Mouse (Mus musculus): ENCODE data around the gene Psmb7.

Psmb7 gene

DNA sequence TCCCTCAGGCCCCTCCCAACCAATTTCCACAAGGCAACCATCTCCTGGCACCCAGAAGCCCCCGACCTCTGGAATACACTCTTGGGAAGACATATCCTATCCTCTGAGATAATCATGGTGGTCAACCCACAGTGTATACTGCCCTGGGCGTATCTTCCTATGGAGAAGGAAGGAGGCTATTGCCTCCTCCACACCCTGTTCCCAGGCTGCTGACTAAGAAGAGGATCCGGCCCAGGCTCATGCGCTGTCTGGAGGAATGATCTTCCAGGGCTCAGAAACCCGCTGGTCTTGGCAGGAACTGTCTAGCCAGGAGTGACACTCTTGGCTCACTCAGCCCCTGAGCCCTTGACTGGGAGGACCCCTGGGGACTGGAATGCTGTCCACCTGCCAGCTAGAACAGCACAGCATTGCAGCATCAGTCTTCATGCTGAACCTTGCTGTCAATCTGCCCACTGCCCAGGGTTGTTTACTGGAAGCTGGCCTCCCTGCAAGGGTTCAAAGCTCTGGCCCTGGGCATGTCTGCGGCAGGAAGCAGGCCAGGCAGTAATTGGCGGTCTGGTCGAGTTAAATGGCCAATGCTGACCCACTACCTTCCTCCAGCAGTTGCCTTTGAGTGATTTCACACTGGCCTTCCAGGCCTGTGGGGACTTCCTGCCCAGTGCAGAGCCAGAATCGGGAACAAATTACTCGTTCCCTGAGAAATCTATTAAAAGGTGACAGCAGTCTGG, 8.8 kb upstream of the Psmb7 start:
- POLR2A ChIA-PET: interaction anchor here in 2 of 4 experiments (0.5 to 1.4 kb wide), 8 partner anchors 16 to 1256 kb away, joined by 3 to 5 read pairs (median 3); no protein-coding TSS in a partner anchor
- CTCF ChIA-PET: interaction anchor here in 1 of 4 experiments (0.6 to 1.8 kb wide), 3 partner anchors 15 to 277 kb away, joined by 4 to 6 read pairs (median 4); no protein-coding TSS in a partner anchor

DNA sequence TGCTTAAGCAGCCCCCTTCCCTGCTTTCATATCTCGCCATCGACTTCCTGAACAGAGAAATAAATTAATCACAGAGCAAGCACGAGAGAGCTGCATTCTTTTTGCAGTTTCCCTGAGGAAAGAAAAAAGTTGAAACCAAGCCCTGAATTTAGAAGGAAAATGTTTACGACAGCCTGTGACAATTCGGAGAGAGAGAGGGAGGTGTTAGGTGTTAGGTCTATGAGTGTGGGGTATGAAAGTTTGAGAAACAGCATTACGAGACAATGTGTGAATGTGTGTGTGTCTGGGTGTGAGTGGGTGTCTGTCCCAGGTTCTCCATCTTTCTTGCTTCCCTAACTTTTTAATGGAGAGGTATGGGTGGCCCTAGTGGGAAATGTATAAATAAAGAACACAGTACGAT, 8.2 kb upstream of the Psmb7 start:
- POLR2A ChIA-PET: interaction anchor here in 2 of 4 experiments (0.5 to 1.6 kb wide), 6 partner anchors 14 to 1255 kb away, joined by 3 to 5 read pairs (median 3); no protein-coding TSS in a partner anchor
- CTCF ChIA-PET: interaction anchor here in 1 of 4 experiments (0.6 to 1.8 kb wide), 3 partner anchors 37 to 277 kb away, joined by 3 to 6 read pairs (median 4); no protein-coding TSS in a partner anchor

DNA sequence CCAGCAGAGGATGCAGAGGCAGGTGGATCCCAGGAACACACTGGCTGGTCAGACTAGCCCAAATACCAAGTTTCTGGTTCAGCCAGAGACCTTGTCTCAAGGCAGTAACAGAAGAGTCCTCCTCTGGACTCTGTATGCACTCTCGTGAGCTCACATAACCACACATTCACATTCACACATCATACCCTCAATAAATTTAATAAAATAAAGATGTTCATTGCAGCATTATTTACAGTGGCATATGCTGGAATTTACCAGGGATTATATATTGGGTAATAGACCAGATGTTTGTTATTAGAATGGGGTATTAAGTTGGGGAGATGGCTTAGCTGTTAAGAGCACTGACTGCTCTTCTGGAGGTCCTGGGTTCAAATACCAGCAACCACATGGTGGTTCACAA, 6.5 kb upstream of the Psmb7 start:
- POLR2A ChIA-PET: interaction anchor here in 2 of 4 experiments (0.6 to 1.1 kb wide), 3 partner anchors 8 to 209 kb away, joined by 3 read pairs; no protein-coding TSS in a partner anchor

DNA sequence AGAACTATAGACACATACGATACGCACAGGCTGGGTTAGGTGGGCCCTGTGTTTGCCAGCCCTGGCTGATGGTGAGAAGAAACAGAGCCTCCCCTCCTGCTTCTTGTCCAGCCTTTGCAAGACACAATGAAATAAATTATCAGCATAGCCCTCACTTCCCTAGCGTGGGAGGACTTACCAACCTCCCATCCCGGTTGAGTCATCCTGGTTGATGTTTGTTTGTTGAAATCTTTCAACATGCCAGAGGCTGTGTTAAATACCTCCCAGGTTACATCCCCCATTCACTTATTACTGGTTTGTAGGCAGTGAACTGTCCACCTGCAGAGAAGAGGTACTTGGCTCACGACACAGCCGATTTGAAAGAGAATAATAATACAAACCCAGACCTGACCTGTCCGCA, 3.8 kb upstream of the Psmb7 start:
- ChIA-PET POLR2A (interaction anchor here in 3 of 4 experiments (0.7 to 2.3 kb wide), 6 partner anchors 10 to 41 kb away, joined by 3 to 5 read pairs (median 4); no protein-coding TSS in a partner anchor), CTCF (interaction anchor here in 3 of 4 experiments (0.7 to 1.8 kb wide), 8 partner anchors 10 to 91 kb away, joined by 3 to 7 read pairs (median 3); no protein-coding TSS in a partner anchor)

More for the DNA sequence above, 6.5 kb upstream of the Psmb7 start:
- CTCF ChIA-PET: interaction anchor here in 1 of 4 experiments (1.0 kb wide), 1 partner anchor 38 kb away, joined by 3 read pairs; no protein-coding TSS in a partner anchor

DNA sequence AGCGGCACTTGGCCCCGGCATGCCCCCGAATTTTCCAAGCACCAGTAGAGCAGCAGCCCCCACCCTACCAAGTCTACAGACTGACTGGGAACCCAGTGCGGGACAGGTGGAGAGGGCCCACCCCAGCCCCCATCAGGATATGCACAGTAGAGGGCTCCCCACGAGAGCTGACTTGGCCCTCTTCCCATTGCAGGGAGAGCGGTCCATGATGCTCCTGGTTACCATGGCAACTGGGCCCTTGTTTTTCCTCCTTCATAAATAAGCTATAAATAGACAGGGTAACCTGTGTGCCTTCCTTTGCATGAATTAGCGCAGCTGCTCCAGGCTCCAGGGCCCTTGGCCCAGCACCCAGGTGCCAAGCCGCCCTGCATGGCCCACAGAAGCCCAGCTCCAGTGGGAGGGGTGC, 3.3 kb upstream of the Psmb7 start:
- ChIA-PET CTCF (interaction anchor here (0.7 to 1.8 kb wide), 10 partner anchors 9 to 92 kb away, joined by 3 to 8 read pairs (median 3); no protein-coding TSS in a partner anchor), POLR2A (interaction anchor here in 3 of 4 experiments (0.7 to 2.3 kb wide), 6 partner anchors 10 to 41 kb away, joined by 3 to 5 read pairs (median 4); no protein-coding TSS in a partner anchor)

DNA sequence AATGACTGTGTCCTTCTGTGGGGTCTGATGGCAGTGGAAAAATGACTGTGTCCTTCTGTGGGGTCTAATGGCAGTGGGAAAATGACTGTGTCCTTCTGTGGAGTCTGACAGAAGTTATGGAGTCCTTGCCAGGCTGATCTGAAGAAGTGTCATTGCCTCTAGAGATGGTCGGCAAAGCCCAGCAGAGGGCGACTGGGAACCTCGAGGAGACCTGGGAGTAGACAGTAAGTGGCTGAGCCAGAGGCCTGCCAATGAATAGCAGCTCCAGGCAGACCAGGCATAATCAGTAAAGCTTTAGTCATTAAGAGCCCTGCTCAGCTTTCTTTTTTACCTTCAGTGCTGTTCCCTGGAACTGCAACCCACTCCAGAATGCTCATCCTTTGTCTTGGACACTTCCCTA, 2.0 kb upstream of the Psmb7 start:
- ChIA-PET POLR2A (interaction anchor here in 3 of 4 experiments (0.7 to 2.3 kb wide), 12 partner anchors 8 to 355 kb away, joined by 3 to 6 read pairs (median 4); no protein-coding TSS in a partner anchor), CTCF (interaction anchor here (0.5 to 1.8 kb wide), 36 partner anchors 8 to 800 kb away, joined by 3 to 10 read pairs (median 4); partner anchors contain the start of gene Olfml2a (in 1 of the 4))

DNA sequence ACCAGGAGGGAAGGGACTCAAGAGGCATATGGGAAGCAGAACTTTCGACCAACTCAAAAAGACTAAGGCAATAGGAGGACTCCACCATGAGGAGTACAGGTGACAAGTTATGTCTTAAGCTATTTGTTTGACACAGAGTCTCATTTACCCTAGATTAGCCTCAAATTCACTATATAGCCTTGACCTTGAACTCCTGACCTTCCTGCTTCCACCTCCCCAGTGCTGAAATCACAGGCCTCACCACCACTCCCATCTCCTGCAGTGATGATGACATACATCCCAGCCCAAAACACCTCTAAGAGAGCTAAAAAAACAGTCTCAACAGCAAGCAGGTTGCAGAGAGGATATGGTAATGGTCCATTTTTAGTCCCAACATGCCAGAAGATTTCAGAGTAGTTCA, 2.1 kb downstream of the Psmb7 start:
- POLR2A ChIA-PET: interaction anchor here in 2 of 4 experiments (0.7 to 1.8 kb wide), 9 partner anchors 8 to 113 kb away, joined by 3 to 6 read pairs (median 3); no protein-coding TSS in a partner anchor
- CTCF ChIA-PET: no interaction called here

DNA sequence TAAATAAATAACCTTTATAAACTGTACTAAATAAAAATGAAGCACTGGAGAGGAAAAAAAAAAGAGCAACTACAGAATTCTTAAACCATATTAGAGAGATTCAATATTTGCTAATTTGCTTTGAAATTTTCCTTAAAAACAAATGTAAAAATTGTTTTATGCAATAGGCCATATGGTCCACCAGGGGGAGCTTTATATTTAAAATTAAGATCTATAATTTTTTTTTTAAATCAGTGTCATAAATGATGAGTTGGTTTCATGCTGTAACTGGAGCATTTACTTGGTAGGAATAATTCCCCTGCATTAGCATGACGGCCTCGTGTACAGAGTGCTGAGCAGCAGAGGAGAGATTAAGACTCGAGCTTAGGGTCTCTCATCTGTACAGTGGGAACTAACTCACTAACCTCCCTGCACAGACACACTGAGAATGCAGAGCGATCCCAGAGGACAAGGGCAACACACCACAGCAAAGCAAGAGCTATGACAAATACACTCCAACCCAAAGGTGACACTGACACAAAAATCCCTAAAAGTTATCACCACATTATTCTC, 6.1 kb downstream of the Psmb7 start:
- POLR2A ChIA-PET: interaction anchor here (0.6 to 3.1 kb wide), 24 partner anchors 8 to 426 kb away, joined by 3 to 16 read pairs (median 3); partner anchors contain the start of genes Arpc5l (in 1 of the 4) and Rpl35 (in 1 of the 4)

DNA sequence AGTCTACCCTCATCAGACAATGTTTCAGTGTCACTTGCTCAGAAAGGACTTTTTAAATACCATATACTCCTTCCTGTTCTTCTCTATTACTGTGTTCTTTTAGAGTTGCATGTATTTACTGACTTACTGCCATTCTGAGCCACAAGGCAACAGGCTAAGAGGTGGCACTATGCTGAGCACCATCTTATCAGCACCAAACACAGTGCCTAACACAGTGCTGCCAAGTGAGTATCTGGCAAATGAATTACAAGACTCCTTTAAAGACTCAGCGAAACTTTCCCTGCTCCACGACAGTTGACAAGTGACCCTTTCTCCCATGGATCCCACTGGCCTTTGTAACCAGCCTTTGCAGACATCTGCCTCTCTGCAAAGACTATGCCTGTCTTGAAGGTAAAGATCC, 13.3 kb downstream of the Psmb7 start:
- POLR2A ChIA-PET: interaction anchor here in 1 of 4 experiments (1.1 kb wide), 1 partner anchor 10 kb away, joined by 3 read pairs; no protein-coding TSS in a partner anchor
- CTCF ChIA-PET: interaction anchor here in 2 of 4 experiments (0.6 to 1.5 kb wide), 2 partner anchors 33 to 314 kb away, joined by 3 to 10 read pairs; no protein-coding TSS in a partner anchor

More for the DNA sequence above, 6.1 kb downstream of the Psmb7 start:
- CTCF ChIA-PET: interaction anchor here (0.5 to 2.1 kb wide), 53 partner anchors 8 to 1182 kb away, joined by 3 to 9 read pairs (median 4); no protein-coding TSS in a partner anchor

DNA sequence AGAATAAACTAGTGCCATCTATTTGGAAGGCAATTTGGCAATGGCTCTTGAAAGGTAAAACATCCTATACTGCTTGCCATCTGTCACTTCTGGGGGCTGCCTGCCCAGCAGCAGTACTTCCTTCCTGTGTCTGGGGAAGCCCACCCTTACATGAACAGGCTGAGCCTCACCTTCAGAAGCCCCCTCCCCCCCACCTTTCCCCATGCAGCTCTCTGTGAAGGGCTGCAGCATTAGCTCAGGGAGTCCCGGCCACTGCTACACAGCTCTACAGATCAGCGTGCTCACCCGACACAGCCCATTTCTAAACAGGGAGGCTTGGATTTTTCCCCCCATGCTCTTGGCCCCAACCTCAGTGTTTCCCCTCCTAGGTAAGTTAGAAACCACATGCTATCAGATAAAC, 14.4 kb downstream of the Psmb7 start:
- ChIA-PET POLR2A (interaction anchor here in 2 of 4 experiments (0.7 to 1.1 kb wide), 2 partner anchors 8 to 1005 kb away, joined by 3 read pairs; no protein-coding TSS in a partner anchor), CTCF (interaction anchor here in 3 of 4 experiments (0.7 to 1.5 kb wide), 3 partner anchors 8 to 111 kb away, joined by 3 to 9 read pairs (median 3); no protein-coding TSS in a partner anchor)

DNA sequence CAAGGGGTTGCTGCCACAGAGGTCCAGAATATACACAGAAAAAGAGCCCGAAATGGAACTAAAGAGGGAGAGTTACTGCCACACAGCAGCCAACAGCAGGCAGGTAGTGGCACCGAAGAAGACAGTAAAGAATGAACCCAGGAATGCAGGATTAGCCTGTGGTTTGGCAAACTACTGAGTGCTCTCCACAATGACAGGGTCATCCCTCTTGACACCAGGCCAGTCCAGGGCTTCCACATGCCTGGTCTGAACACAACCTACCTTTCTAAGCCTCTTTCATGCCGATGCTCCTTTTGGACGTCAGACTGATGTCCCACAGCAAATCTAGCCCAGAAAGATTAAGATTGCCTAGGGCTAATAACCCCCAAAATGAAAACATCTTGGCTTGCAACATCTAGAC, 15.1 kb downstream of the Psmb7 start:
- POLR2A ChIA-PET: interaction anchor here in 2 of 4 experiments (1.0 to 1.7 kb wide), 2 partner anchors 9 to 16 kb away, joined by 3 to 8 read pairs; no protein-coding TSS in a partner anchor
- CTCF ChIA-PET: interaction anchor here in 2 of 4 experiments (1.2 to 1.6 kb wide), 2 partner anchors 9 kb away, joined by 3 to 7 read pairs; no protein-coding TSS in a partner anchor

DNA sequence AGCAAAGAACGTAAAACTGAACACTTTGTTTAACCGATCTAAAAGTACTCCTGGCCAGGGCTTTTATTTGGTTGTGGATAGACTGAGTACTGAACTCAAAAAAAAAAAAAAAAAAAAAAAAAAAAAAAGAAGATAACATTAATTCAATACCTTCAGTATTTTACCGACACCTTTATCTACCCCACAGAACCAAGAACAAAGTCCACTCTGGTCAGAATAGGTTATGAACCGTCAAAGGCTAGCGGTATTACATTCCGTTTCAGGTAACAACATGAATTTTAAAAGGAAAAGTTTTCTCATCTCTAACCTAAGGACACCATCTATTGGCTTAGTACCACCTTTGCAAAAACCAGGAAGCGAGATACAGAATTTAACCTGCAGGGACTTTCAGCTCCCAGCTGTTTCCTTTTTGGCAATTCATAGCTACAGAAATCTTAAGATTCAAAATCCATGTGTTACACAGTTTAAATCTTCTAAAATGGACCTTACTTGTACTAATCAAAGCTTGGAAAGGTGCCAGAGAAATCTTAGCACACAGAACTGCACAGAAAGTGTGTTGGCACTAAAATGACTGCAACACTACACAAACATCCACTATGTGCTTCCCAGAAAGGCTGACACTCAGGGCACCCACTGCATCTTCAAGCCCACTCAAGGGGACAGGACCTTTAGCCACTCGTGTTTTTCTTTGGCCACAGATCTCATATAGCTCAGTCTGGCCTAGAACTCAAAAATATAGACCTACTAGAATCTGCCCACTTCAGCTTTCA, 19.9 kb downstream of the Psmb7 start:
- POLR2A ChIA-PET: interaction anchor here in 2 of 4 experiments (0.5 to 2.7 kb wide), 18 partner anchors 8 to 301 kb away, joined by 3 to 16 read pairs (median 4); no protein-coding TSS in a partner anchor
- CTCF ChIA-PET: interaction anchor here in 2 of 4 experiments (0.7 to 1.8 kb wide), 6 partner anchors 14 to 160 kb away, joined by 3 to 7 read pairs (median 4); no protein-coding TSS in a partner anchor

DNA sequence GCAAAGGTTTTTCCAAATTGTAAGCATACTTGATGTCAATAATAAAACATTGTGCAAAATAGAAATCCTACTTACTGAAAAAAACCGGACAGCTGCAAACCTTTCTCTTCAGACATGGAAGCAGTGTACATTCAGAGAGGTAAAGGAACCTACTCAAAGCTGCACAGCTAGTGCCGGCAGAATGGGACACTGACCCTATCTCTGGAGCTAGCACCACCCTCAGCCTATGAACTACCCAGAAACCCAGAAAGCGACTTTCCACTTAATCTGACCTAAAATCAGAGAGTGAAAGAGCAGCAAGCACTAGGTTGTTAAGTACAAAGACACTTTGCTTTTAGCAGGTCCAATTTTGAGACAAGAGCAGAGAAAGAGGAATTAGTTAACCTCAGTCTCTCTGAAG, 20.5 kb downstream of the Psmb7 start:
- POLR2A ChIA-PET: interaction anchor here in 2 of 4 experiments (0.7 to 2.7 kb wide), 6 partner anchors 14 to 300 kb away, joined by 3 to 16 read pairs (median 5); no protein-coding TSS in a partner anchor
- CTCF ChIA-PET: interaction anchor here in 2 of 4 experiments (0.7 to 1.0 kb wide), 3 partner anchors 14 to 159 kb away, joined by 3 to 7 read pairs (median 5); no protein-coding TSS in a partner anchor

DNA sequence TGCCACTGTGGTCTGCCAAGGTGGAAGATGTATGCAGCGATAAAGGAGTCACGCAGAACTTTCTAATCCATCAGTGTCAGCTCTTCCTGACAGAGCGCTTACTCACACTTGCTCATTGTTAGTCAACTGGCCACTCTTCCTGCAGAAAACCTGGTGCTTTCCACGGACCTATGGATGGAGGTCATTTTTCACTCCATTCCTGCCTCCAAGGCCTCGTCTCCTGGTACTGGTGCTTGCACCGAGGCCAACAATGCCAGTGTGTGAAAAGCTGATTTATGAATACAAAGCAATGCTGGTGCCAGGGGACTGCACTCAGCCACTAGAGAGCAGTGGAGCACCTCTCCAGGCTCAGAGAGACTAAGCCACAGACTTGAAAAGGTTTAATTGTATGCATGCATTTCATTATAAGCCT, 22.3 kb downstream of the Psmb7 start:
- ChIA-PET CTCF (interaction anchor here (0.6 to 1.8 kb wide), 20 partner anchors 12 to 376 kb away, joined by 3 to 7 read pairs (median 4); no protein-coding TSS in a partner anchor), POLR2A (interaction anchor here in 3 of 4 experiments (0.6 to 2.7 kb wide), 12 partner anchors 8 to 378 kb away, joined by 3 to 13 read pairs (median 4); no protein-coding TSS in a partner anchor)

DNA sequence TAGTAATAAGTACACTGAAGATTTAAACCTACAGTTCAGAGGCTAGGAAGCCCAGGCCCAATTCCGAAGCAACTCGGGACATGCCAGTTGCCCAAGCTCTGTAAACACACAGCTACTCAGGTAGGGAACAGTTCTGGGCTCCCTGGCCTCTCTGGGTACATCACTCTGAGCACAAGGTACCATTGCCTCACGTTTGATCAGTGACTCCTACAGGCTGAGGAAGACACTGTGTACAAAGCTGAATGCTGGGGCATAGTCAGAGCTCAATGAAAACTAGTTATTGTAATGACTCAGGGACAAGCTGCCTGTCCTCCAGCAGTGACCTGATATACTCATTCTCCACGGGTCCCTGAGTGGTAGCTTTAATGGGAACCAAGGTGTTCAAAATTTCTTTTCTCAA, 22.8 kb downstream of the Psmb7 start:
- POLR2A ChIA-PET: interaction anchor here in 3 of 4 experiments (0.6 to 2.7 kb wide), 10 partner anchors 9 to 162 kb away, joined by 3 to 13 read pairs (median 4); no protein-coding TSS in a partner anchor
- CTCF ChIA-PET: interaction anchor here (0.6 to 1.8 kb wide), 18 partner anchors 11 to 377 kb away, joined by 3 to 7 read pairs (median 4); no protein-coding TSS in a partner anchor

DNA sequence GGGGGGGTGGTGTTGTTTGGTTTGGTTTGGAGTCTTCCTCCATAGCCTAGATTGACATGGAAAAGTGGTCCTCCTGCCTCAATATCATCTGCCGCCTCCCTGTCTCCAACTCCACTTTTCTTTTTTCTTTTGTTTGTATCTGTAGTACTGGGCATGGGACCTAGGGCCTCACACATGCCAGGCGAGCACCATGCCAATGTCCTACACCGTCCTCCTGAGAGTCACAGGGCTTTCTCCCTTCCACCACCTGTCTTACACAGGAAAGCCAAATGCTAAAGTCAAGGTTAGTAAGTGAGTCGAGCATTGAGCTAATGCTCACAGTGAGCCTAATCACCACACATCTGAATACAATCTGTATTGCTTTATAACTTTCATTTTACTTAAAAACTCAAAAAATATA, 24.1 kb downstream of the Psmb7 start:
- ChIA-PET CTCF (interaction anchor here in 1 of 4 experiments (0.5 to 1.8 kb wide), 2 partner anchors 18 to 955 kb away, joined by 3 to 7 read pairs; no protein-coding TSS in a partner anchor), POLR2A (no interaction called here)
